Mouse (Mus musculus): ENCODE measurements around the gene Rhox13. TPM values are rescaled to one million over a fixed set of nuclear protein-coding genes. Genes with fewer than 3 reads are reported as not detected.

Gene Rhox13
- not detected in 2 replicates for total RNA-seq (2015; ENCODE audit: low replicate concordance)
- not detected in 2 replicates for total RNA-seq (2017; ENCODE audit: low replicate concordance)

- no peak for ATAC-seq (replicated peaks; ENCODE audit: low FRiP score, poor library complexity, severe bottlenecking)
Observed at GRCm38 (mm10) chrX:38120982-38121381, at the start of gene Rhox13. Rhox13 (plus strand) TSS chrX:38121219.

GRCm38 (mm10) chrX:38084226-38084625 is 36.8 kb upstream of the Rhox13 start:
- no peak for ATAC-seq (replicated peaks; ENCODE audit: low FRiP score, poor library complexity, severe bottlenecking)

DNA sequence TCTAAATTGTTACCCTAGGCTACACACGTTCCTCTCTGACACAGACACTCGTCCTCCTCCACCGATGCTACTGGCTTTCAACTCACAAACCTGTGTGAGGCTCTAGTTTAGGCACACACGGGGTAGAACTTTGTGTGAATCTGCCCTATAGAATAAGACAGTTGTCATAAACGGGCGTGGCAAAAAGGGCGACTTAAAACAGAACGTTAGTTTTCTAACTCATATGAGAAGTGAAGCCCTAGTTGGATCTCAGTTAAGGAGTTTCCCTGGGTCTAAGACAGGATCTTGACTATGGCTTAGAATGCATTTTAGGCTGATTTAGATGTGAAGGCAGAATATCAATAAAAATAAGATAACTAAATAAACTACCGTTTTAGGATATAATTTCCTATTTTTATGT is 36.0 kb upstream of the Rhox13 start, which contains the start of gene Rhox11:
Rhox11 (minus strand) TSS at position 101 of the 400 bp plus-strand sequence.
- ATAC-seq (replicated peaks; ENCODE audit: low FRiP score, poor library complexity, severe bottlenecking): no peak

- ATAC-seq (replicated peaks; ENCODE audit: low FRiP score, poor library complexity, severe bottlenecking): no peak
Observed at GRCm38 (mm10) chrX:38110807-38111206, 10.2 kb upstream of the Rhox13 start, which contains the start of gene Rhox12. Rhox12 (minus strand) TSS chrX:38110907.

DNA sequence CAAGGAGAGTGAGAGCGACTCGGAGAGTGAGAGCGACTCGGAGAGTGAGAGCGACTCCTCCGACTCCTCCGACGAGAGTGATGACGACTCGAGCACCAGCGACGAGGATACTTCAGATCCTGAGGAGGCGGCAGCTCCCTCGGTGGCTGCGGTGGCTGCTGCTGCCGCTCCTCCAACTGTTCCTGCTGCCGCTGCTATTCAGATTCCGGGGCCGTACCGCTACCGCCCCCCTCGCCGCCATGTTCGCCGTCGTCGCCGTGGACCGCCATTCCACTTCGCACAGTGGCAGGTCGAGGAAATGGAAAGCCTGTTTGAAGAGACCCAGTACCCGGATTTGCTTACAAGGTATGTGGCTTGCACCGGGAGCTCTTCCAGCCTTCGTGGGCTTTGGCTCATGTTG is 459 bp downstream of the Rhox13 start:
- ATAC-seq (replicated peaks; ENCODE audit: low FRiP score, poor library complexity, severe bottlenecking): no peak

- no peak for ATAC-seq (replicated peaks; ENCODE audit: low FRiP score, poor library complexity, severe bottlenecking)
Observed at GRCm38 (mm10) chrX:38159097-38159496, 38.1 kb downstream of the Rhox13 start.

DNA sequence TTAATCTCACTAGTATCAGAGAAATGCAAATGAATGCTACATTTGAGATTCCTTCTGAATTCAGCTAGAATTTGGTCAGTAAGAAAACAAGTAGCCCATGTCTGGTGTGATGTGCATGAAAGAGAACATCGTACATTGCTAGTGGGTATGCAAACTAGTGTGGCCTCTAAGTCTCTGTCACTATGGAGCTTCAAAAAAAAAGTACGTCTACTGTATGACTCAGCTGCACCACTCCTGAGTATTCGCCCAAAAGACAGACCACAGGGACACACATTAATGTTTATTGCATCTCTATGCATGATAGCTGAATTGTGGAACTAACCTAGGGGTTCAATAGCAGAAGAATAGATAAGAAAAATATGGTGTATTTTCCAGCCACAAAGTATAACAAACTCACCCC is 44.3 kb downstream of the Rhox13 start:
- no peak for ATAC-seq (replicated peaks; ENCODE audit: low FRiP score, poor library complexity, severe bottlenecking)

DNA sequence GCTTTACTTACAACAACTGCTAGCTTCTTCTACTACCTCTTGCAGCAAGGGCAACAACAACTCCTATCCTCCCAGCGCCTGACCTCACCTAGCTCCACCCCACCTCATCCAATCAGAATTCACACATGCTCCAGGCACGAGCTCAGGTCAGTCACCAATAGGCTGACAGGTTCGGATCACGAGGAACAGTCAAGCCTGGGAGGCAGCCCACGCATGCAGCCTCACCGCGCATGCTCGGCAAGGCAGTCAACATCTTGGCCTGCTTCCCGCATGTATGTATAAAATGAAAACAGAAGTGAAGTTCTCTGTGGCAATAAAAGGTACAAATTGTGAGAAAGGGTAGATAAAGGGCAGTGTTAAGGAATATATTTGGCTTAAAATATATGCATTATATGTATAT is 45.0 kb downstream of the Rhox13 start:
- no peak for ATAC-seq (replicated peaks; ENCODE audit: low FRiP score, poor library complexity, severe bottlenecking)

DNA sequence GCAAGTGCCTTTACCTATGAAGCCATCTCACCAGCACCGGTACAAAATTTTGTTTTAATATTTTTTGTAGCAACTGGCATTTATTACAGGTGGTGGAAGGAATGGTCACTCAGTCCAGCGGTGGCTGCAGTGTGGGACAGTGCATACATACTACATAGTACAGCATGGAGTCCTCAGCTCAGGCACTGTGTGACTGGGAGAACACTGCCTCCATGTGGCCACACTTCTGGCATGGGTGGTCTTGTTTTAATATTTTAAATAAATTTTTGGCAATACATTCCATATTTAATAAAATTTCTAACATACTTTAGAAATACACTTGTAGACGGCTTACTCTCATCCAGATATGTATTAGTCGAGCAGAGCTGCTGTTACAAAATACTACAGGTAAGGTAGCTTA is 45.6 kb downstream of the Rhox13 start:
- no peak for ATAC-seq (replicated peaks; ENCODE audit: low FRiP score, poor library complexity, severe bottlenecking)

Other genes starting within 250 kb of the Rhox13 start
- gene Rhox8, start 242.3 kb upstream of the Rhox13 start, total RNA-seq (2015; ENCODE audit: low replicate concordance): not detected in 2 replicates
- 0.51 TPM in 1 of 2 replicates, not detected in the other for gene Rhox8, start 242.3 kb upstream of the Rhox13 start, total RNA-seq (2017; ENCODE audit: low replicate concordance)
- not detected in 2 replicates for gene Rhox7b, start 224.0 kb upstream of the Rhox13 start, total RNA-seq (2015; ENCODE audit: low replicate concordance)
- not detected in 2 replicates for gene Rhox7b, start 224.0 kb upstream of the Rhox13 start, total RNA-seq (2017; ENCODE audit: low replicate concordance)
- not detected in 2 replicates for gene Rhox9, start 219.4 kb upstream of the Rhox13 start, total RNA-seq (2015; ENCODE audit: low replicate concordance)
- gene Rhox9, start 219.4 kb upstream of the Rhox13 start, total RNA-seq (2017; ENCODE audit: low replicate concordance): not detected in 2 replicates
- gene Btg1-ps1, start 102.4 kb upstream of the Rhox13 start, total RNA-seq (2015; ENCODE audit: low replicate concordance): not detected in 2 replicates
- gene Btg1-ps1, start 102.4 kb upstream of the Rhox13 start, total RNA-seq (2017; ENCODE audit: low replicate concordance): not detected in 2 replicates
- gene Btg1-ps2, start 78.1 kb upstream of the Rhox13 start, total RNA-seq (2015; ENCODE audit: low replicate concordance): not detected in 2 replicates
- not detected in 2 replicates for gene Btg1-ps2, start 78.1 kb upstream of the Rhox13 start, total RNA-seq (2017; ENCODE audit: low replicate concordance)
- gene Rhox10, start 54.7 kb upstream of the Rhox13 start, total RNA-seq (2015; ENCODE audit: low replicate concordance): not detected in 2 replicates
- not detected in 2 replicates for gene Rhox10, start 54.7 kb upstream of the Rhox13 start, total RNA-seq (2017; ENCODE audit: low replicate concordance)
- not detected in 2 replicates for gene Rhox11, start 36.1 kb upstream of the Rhox13 start, total RNA-seq (2015; ENCODE audit: low replicate concordance)
- not detected in 2 replicates for gene Rhox11, start 36.1 kb upstream of the Rhox13 start, total RNA-seq (2017; ENCODE audit: low replicate concordance)
- not detected in 2 replicates for gene Rhox12, start 10.3 kb upstream of the Rhox13 start, total RNA-seq (2015; ENCODE audit: low replicate concordance)
- gene Rhox12, start 10.3 kb upstream of the Rhox13 start, total RNA-seq (2017; ENCODE audit: low replicate concordance): not detected in 2 replicates
- 10.1 and 15.1 TPM in 2 replicates for gene Zbtb33, start 68.6 kb downstream of the Rhox13 start, total RNA-seq (2015; ENCODE audit: low replicate concordance)
- gene Zbtb33, start 68.6 kb downstream of the Rhox13 start, total RNA-seq (2017; ENCODE audit: low replicate concordance): 3.2 and 10.7 TPM in 2 replicates
- not detected in 2 replicates for gene Tmem255a, start 131.2 kb downstream of the Rhox13 start, total RNA-seq (2015; ENCODE audit: low replicate concordance)
- 0.91 TPM in 1 of 2 replicates, not detected in the other for gene Tmem255a, start 131.2 kb downstream of the Rhox13 start, total RNA-seq (2017; ENCODE audit: low replicate concordance)
- gene Atp1b4, start 195.0 kb downstream of the Rhox13 start, total RNA-seq (2015; ENCODE audit: low replicate concordance): not detected in 2 replicates
- gene Atp1b4, start 195.0 kb downstream of the Rhox13 start, total RNA-seq (2017; ENCODE audit: low replicate concordance): not detected in 2 replicates